Mouse (Mus musculus) kidney, embryonic 14.5 days (tissue): ENCODE data around the gene Olfr399. TPM values are rescaled to one million over a fixed set of nuclear protein-coding genes. Genes with fewer than 3 reads are reported as not detected.

Experiments
- ATAC-seq: fragments of 200-750 bp; cut with Nextera tagmentation; 2 replicates; pipeline ENCODE4 v1.8.0; 2017; ENCODE audit warnings: moderate number of reproducible peaks, mild to moderate bottlenecking, moderate TSS enrichment, moderate library complexity; ENCODE audit not compliant: low FRiP score, low TSS enrichment
- H3K27ac ChIP-seq: fragments of 300-500 bp; sonication (generic); 2 replicates; pipeline ENCODE4 v1.5.1; 2014; ENCODE audit warnings: low read depth, mild to moderate bottlenecking, low read length, moderate library complexity, mixed read lengths
- H3K27me3 ChIP-seq: fragments of 300-500 bp; sonication (generic); 2 replicates; pipeline ENCODE4 v1.6.1; 2014; ENCODE audit warnings: mild to moderate bottlenecking, low read length; ENCODE audit not compliant: control insufficient read depth, insufficient read depth
- H3K36me3 ChIP-seq: fragments of 300-500 bp; sonication (generic); 2 replicates; pipeline ENCODE4 v1.6.1; 2014; ENCODE audit warnings: low read length, mixed read lengths; ENCODE audit not compliant: control insufficient read depth, insufficient read depth
- H3K4me1 ChIP-seq: fragments of 300-500 bp; sonication (generic); 2 replicates; pipeline ENCODE4 v1.6.1; 2014; ENCODE audit warnings: low read length, mixed read lengths; ENCODE audit not compliant: control insufficient read depth, insufficient read depth
- H3K4me2 ChIP-seq: fragments of 300-500 bp; sonication (generic); replicated peaks from 2 replicates; pipeline ENCODE4 v1.6.1; 2014; ENCODE audit warnings: low read depth, mild to moderate bottlenecking, low read length
- H3K4me3 ChIP-seq: fragments of 300-500 bp; sonication (generic); 2 replicates; pipeline ENCODE4 v1.5.1; 2014; ENCODE audit warnings: mild to moderate bottlenecking, low read length
- H3K9ac ChIP-seq: fragments of 300-500 bp; sonication (generic); 2 replicates; pipeline ENCODE4 v1.6.1; 2014; ENCODE audit warnings: low read depth, mild to moderate bottlenecking, low read length, moderate library complexity
- H3K9me3 ChIP-seq: fragments of 300-500 bp; sonication (generic); 2 replicates; pipeline ENCODE4 v1.6.1; 2016; ENCODE audit warnings: low read length; ENCODE audit not compliant: control insufficient read depth
- WGBS: fragments of 180-500 bp; shearing (Covaris S2); extraction: QIAGEN DNeasy Blood & Tissue Kit; methylation state at CpG from one replicate; pipeline ENCODE4 v1.1.7; 2014; 5-methylcytosine and 5-hydroxymethylcytosine counted together
- polyA plus RNA-seq: library from polyadenylated mRNA; unstranded; fragments of >200 nt; fragmentation: Nextera tagmentation; extraction: Ambion mirVana; gene quantifications from 2 replicates; pipeline ENCODE4 v1.2.1, GENCODE M21; 2014

Olfr399 gene
- polyA plus RNA-seq, result not detected in 2 replicates

- WGBS, result 85% methylated on average over 2 of the region's 2 CpGs
- no peak within 1 kb of the TSS for H3K27ac ChIP-seq
- no peaks in the 10 kb centered on the region for H3K36me3 ChIP-seq
- ATAC-seq, result no peak
- no peaks in the 10 kb centered on the region for H3K4me1 ChIP-seq
- no peaks in the 10 kb centered on the region for H3K27me3 ChIP-seq
- H3K4me2 ChIP-seq, result no peak within 1 kb of the TSS
- H3K9me3 ChIP-seq, result no peaks in the 10 kb centered on the region
- H3K9ac ChIP-seq, result no peak within 1 kb of the TSS
- no peak within 1 kb of the TSS for H3K4me3 ChIP-seq
Observed at GRCm38 (mm10) chr11:74056451-74056850, at the start of gene Olfr399, which contains the start of gene Olfr139. Gene Olfr399, minus strand, starts transcription at chr11:74056615. Gene Olfr139, minus strand, starts transcription at chr11:74056551.

- Histone ChIP-seq H3K4me1 (no peaks in the 10 kb centered on the region), H3K4me3 (no peak overlapping the region), H3K4me2 (no peak overlapping the region), H3K27me3 (no peaks in the 10 kb centered on the region), H3K36me3 (no peaks in the 10 kb centered on the region), H3K9ac (no peak overlapping the region), H3K9me3 (peaks cover 9% of the 10 kb centered on the region; the same call in 1 of the 2 replicates), H3K27ac (no peak overlapping the region)
- no peak for ATAC-seq
- 31% methylated on average over 5 of the region's 5 CpGs for WGBS
Observed at GRCm38 (mm10) chr11:74105066-74105465, 48.7 kb upstream of the Olfr399 start.

- Histone ChIP-seq H3K27me3 (no peaks in the 10 kb centered on the region), H3K9me3 (0 out of 2 replicates have a peak, but pooled peaks cover 2% of the 10 kb centered on the region), H3K9ac (no peak overlapping the region), H3K4me3 (no peak overlapping the region), H3K36me3 (no peaks in the 10 kb centered on the region), H3K4me1 (no peaks in the 10 kb centered on the region), H3K27ac (no peak overlapping the region), H3K4me2 (no peak overlapping the region)
- 61% methylated on average over 2 of the region's 2 CpGs for WGBS
- no peak for ATAC-seq
Observed at GRCm38 (mm10) chr11:74101507-74101906, 45.1 kb upstream of the Olfr399 start.

- WGBS, result 74% methylated on average over 2 of the region's 2 CpGs
- no peak overlapping the region for H3K4me2 ChIP-seq
- H3K36me3 ChIP-seq, result no peaks in the 10 kb centered on the region
- no peak for ATAC-seq
- H3K9ac ChIP-seq, result no peak overlapping the region
- 0 out of 2 replicates have a peak, but pooled peaks cover 2% of the 10 kb centered on the region for H3K9me3 ChIP-seq
- H3K27me3 ChIP-seq, result no peaks in the 10 kb centered on the region
- H3K4me1 ChIP-seq, result no peaks in the 10 kb centered on the region
- no peak overlapping the region for H3K27ac ChIP-seq
- no peak overlapping the region for H3K4me3 ChIP-seq
Observed at GRCm38 (mm10) chr11:74100724-74101123, 44.3 kb upstream of the Olfr399 start.

- Histone ChIP-seq H3K9me3 (no peaks in the 10 kb centered on the region), H3K36me3 (no peaks in the 10 kb centered on the region), H3K27ac (no peak within 1 kb of the TSS), H3K4me2 (no peak within 1 kb of the TSS), H3K4me3 (no peak within 1 kb of the TSS), H3K4me1 (no peaks in the 10 kb centered on the region), H3K9ac (no peak within 1 kb of the TSS), H3K27me3 (no peaks in the 10 kb centered on the region)
- 89% methylated on average over 1 of the region's 1 CpGs for WGBS
- ATAC-seq, result no peak
Observed at GRCm38 (mm10) chr11:74069655-74070054, 13.2 kb upstream of the Olfr399 start, which contains the start of gene Zfp616. Gene Zfp616, plus strand, starts transcription at chr11:74069955.

GRCm38 (mm10) chr11:74051347-74051746 lies 5.1 kb downstream of the Olfr399 start:
- Histone ChIP-seq H3K4me3 (no peak overlapping the region), H3K27ac (no peak overlapping the region), H3K9me3 (no peaks in the 10 kb centered on the region), H3K36me3 (no peaks in the 10 kb centered on the region), H3K4me1 (no peaks in the 10 kb centered on the region), H3K9ac (no peak overlapping the region), H3K4me2 (no peak overlapping the region), H3K27me3 (no peaks in the 10 kb centered on the region)
- whole genome bisulfite sequencing, result 72% methylated on average over 3 of the region's 3 CpGs
- ATAC-seq, result no peak

Other genes starting within 250 kb of the Olfr399 start
- not detected in 2 replicates for gene Olfr392, start 239.6 kb downstream of the Olfr399 start, polyA plus RNA-seq
- gene Olfr393, start 205.2 kb downstream of the Olfr399 start, polyA plus RNA-seq, result not detected in 2 replicates
- not detected in 2 replicates for gene Olfr394, start 165.8 kb downstream of the Olfr399 start, polyA plus RNA-seq
- gene Olfr395, start 147.3 kb downstream of the Olfr399 start, polyA plus RNA-seq, result not detected in 2 replicates
- gene Olfr23, start 119.9 kb downstream of the Olfr399 start, polyA plus RNA-seq, result not detected in 2 replicates
- gene Olfr397, start 95.8 kb downstream of the Olfr399 start, polyA plus RNA-seq, result not detected in 2 replicates
- not detected in 2 replicates for gene Olfr398, start 66.2 kb downstream of the Olfr399 start, polyA plus RNA-seq
- not detected in 2 replicates for gene Olfr139, start 64 bp downstream of the Olfr399 start, polyA plus RNA-seq
- not detected in 2 replicates for gene Zfp616, start 13.3 kb upstream of the Olfr399 start, polyA plus RNA-seq
- not detected in 2 replicates for gene Olfr401, start 57.1 kb upstream of the Olfr399 start, polyA plus RNA-seq
- gene Olfr402, start 96.9 kb upstream of the Olfr399 start, polyA plus RNA-seq, result not detected in 2 replicates
- not detected in 2 replicates for gene Olfr403, start 129.6 kb upstream of the Olfr399 start, polyA plus RNA-seq
- not detected in 2 replicates for gene Olfr43, start 154.8 kb upstream of the Olfr399 start, polyA plus RNA-seq
- not detected in 2 replicates for gene Olfr406, start 203.2 kb upstream of the Olfr399 start, polyA plus RNA-seq
- not detected in 2 replicates for gene Olfr59, start 227.1 kb upstream of the Olfr399 start, polyA plus RNA-seq